Mouse (Mus musculus) MEL (cell line): ENCODE data around the gene Olfr1369-ps1. TPM values are rescaled to one million over a fixed set of nuclear protein-coding genes. Genes with fewer than 3 reads are reported as not detected.

Experiments
- DNase-seq: peaks from one replicate; pipeline ENCODE4 v3.0.0; 2011; ENCODE audit warnings: low read depth, low spot score
- H3K27ac ChIP-seq: 2 replicates; pipeline ENCODE4 v1.5.1; 2012; ENCODE audit warnings: low read depth, mild to moderate bottlenecking, control low read depth, low read length, moderate library complexity; ENCODE audit not compliant: control insufficient read depth
- H3K27me3 ChIP-seq, 2 experiments: fragments of 150-350 bp in 1 of 2; sonication (generic) in 1 of 2; 2 replicates each; pipeline ENCODE4 v1.6.1; 2012; ENCODE audit warnings: low read length in 2 of 2, mild to moderate bottlenecking in 2 of 2, improper control_type of control experiment in 1 of 2, moderate library complexity in 1 of 2; ENCODE audit not compliant: insufficient read depth in 2 of 2, control insufficient read depth in 1 of 2
- H3K36me3 ChIP-seq, 2 experiments: 2 replicates each; pipeline ENCODE4 v1.6.1; 2012 to 2014; ENCODE audit warnings: low read length in 2 of 2, improper control_type of control experiment in 1 of 2, inconsistent platforms in 1 of 2, mild to moderate bottlenecking in 1 of 2; ENCODE audit not compliant: insufficient read depth in 2 of 2, control insufficient read depth in 1 of 2
- H3K4me1 ChIP-seq, 2 experiments: fragments of 150-350 bp in 1 of 2; sonication (generic) in 1 of 2; 2 replicates each; pipeline ENCODE4 v1.6.1; 2012; ENCODE audit warnings: low read length in 2 of 2, improper control_type of control experiment in 1 of 2, mild to moderate bottlenecking in 1 of 2; ENCODE audit not compliant: insufficient read depth in 2 of 2, control insufficient read depth in 1 of 2
- H3K4me3 ChIP-seq, 2 experiments: fragments of 150-350 bp in 1 of 2; sonication (generic) in 1 of 2; 2 replicates each; pipeline ENCODE4 v1.5.1; 2012; ENCODE audit warnings: low read depth in 2 of 2, low read length in 2 of 2, mild to moderate bottlenecking in 2 of 2, moderate library complexity in 2 of 2, control low read depth in 1 of 2, improper control_type of control experiment in 1 of 2; ENCODE audit not compliant: control insufficient read depth in 1 of 2, insufficient read depth in 1 of 2
- H3K79me2 ChIP-seq: 2 replicates; pipeline ENCODE4 v1.6.1; 2012; ENCODE audit warnings: mild to moderate bottlenecking, low read length, moderate library complexity; ENCODE audit not compliant: control insufficient read depth, poor library complexity, insufficient read depth
- H3K9ac ChIP-seq: 2 replicates; pipeline ENCODE4 v1.6.1; 2012; ENCODE audit warnings: low read depth, mild to moderate bottlenecking, control low read depth, low read length, moderate library complexity; ENCODE audit not compliant: control insufficient read depth, poor library complexity, severe bottlenecking
- H3K9me3 ChIP-seq: fragments of 150-350 bp; sonication (generic); replicated peaks from 2 replicates; pipeline ENCODE4 v1.6.1; 2012; ENCODE audit warnings: mild to moderate bottlenecking, low read length, improper control_type of control experiment, moderate library complexity; ENCODE audit not compliant: insufficient read depth
- ELF1 ChIP-seq: IDR thresholded peaks from 2 replicates; pipeline ENCODE4 v1.6.1; 2014; ENCODE audit warnings: low read depth, mild to moderate bottlenecking, inconsistent platforms, low read length, improper control_type of control experiment, moderate library complexity
- EP300 ChIP-seq, 2 experiments: IDR thresholded peaks; 2 replicates each; pipeline ENCODE4 v1.6.1; 2011; ENCODE audit warnings: improper control_type of control experiment in 2 of 2, low read length in 2 of 2, low read depth in 1 of 2, mild to moderate bottlenecking in 1 of 2
- GATA1 ChIP-seq: IDR thresholded peaks from 2 replicates; pipeline ENCODE4 v1.6.1; 2011; ENCODE audit warnings: low read depth, low read length, improper control_type of control experiment
- HCFC1 ChIP-seq: IDR thresholded peaks from 2 replicates; pipeline ENCODE4 v1.6.1; 2012; ENCODE audit warnings: low read depth, mild to moderate bottlenecking, inconsistent platforms, low read length, improper control_type of control experiment, moderate library complexity
- KAT2A ChIP-seq: conservative IDR thresholded peaks from 2 replicates; pipeline ENCODE4 v1.6.1; 2012; ENCODE audit warnings: low read depth, low read length, improper control_type of control experiment, inconsistent platforms
- MEF2A ChIP-seq: IDR thresholded peaks from 2 replicates; pipeline ENCODE4 v1.6.1; 2014; ENCODE audit warnings: low read depth, mild to moderate bottlenecking, inconsistent platforms, low read length, improper control_type of control experiment; ENCODE audit not compliant: poor library complexity, insufficient replicate concordance, severe bottlenecking; ENCODE audit errors: extremely low read depth
- MXI1 ChIP-seq: IDR thresholded peaks from 2 replicates; pipeline ENCODE4 v1.6.1; 2011; ENCODE audit warnings: mild to moderate bottlenecking, low read depth, low read length, improper control_type of control experiment
- MYB ChIP-seq: IDR thresholded peaks from 2 replicates; pipeline ENCODE4 v1.6.1; 2011; ENCODE audit warnings: mild to moderate bottlenecking, low read depth, low read length, improper control_type of control experiment
- MYC ChIP-seq: IDR thresholded peaks from 2 replicates; pipeline ENCODE4 v1.6.1; 2011; ENCODE audit warnings: low read depth, mild to moderate bottlenecking, low read length, improper control_type of control experiment, moderate library complexity
- NELFE ChIP-seq: IDR thresholded peaks from 2 replicates; pipeline ENCODE4 v1.6.1; 2011; ENCODE audit warnings: low read depth, low read length, improper control_type of control experiment
- NRF1 ChIP-seq: IDR thresholded peaks from 2 replicates; pipeline ENCODE4 v1.6.1; 2014; ENCODE audit warnings: low read depth, mild to moderate bottlenecking, inconsistent platforms, low read length, improper control_type of control experiment, moderate library complexity; ENCODE audit not compliant: poor library complexity, insufficient read depth, severe bottlenecking
- POLR2AphosphoS2 ChIP-seq: IDR thresholded peaks from 2 replicates; pipeline ENCODE4 v1.6.1; 2011; ENCODE audit warnings: low read length, improper control_type of control experiment
- RCOR1 ChIP-seq: IDR thresholded peaks from 2 replicates; pipeline ENCODE4 v1.6.1; 2012; ENCODE audit warnings: low read depth, mild to moderate bottlenecking, inconsistent platforms, low read length, improper control_type of control experiment
- SIN3A ChIP-seq: IDR thresholded peaks from 2 replicates; pipeline ENCODE4 v1.6.1; 2012; ENCODE audit warnings: low read length, improper control_type of control experiment, inconsistent platforms
- SMC3 ChIP-seq: IDR thresholded peaks from 2 replicates; pipeline ENCODE4 v1.6.1; 2011; ENCODE audit warnings: low read depth, low read length, improper control_type of control experiment
- TBP ChIP-seq: IDR thresholded peaks from 2 replicates; pipeline ENCODE4 v1.8.0; 2011; ENCODE audit warnings: low read depth, low read length, improper control_type of control experiment
- TCF12 ChIP-seq: IDR thresholded peaks from 2 replicates; pipeline ENCODE4 v1.6.1; 2014; ENCODE audit warnings: low read depth, mild to moderate bottlenecking, inconsistent platforms, low read length, improper control_type of control experiment, moderate library complexity
- UBTF ChIP-seq: IDR thresholded peaks from 2 replicates; pipeline ENCODE4 v1.6.1; 2012; ENCODE audit warnings: low read depth, mild to moderate bottlenecking, inconsistent platforms, low read length, improper control_type of control experiment, moderate library complexity, borderline replicate concordance; ENCODE audit not compliant: insufficient read depth
- USF1 ChIP-seq: IDR thresholded peaks from 2 replicates; pipeline ENCODE4 v1.6.1; 2014; ENCODE audit warnings: low read depth, mild to moderate bottlenecking, inconsistent platforms, low read length, improper control_type of control experiment, moderate library complexity
- USF2 ChIP-seq, 2 experiments: IDR thresholded peaks; 2 replicates each; pipeline ENCODE4 v1.6.1; 2011 to 2012; ENCODE audit warnings: improper control_type of control experiment in 2 of 2, low read length in 2 of 2, borderline replicate concordance in 1 of 2, inconsistent platforms in 1 of 2, low read depth in 1 of 2, mild to moderate bottlenecking in 1 of 2; ENCODE audit not compliant: insufficient read depth in 1 of 2
- ZC3H11A ChIP-seq: IDR thresholded peaks from 2 replicates; pipeline ENCODE4 v1.6.1; 2012; ENCODE audit warnings: low read depth, mild to moderate bottlenecking, inconsistent platforms, low read length, improper control_type of control experiment
- ZKSCAN1 ChIP-seq: IDR thresholded peaks from 2 replicates; pipeline ENCODE4 v1.6.1; 2012; ENCODE audit warnings: low read depth, mild to moderate bottlenecking, inconsistent platforms, low read length, improper control_type of control experiment, moderate library complexity
- ZMIZ1 ChIP-seq: IDR thresholded peaks from 2 replicates; pipeline ENCODE4 v1.6.1; 2012; ENCODE audit warnings: low read depth, mild to moderate bottlenecking, inconsistent platforms, low read length, improper control_type of control experiment, moderate library complexity
- polyA plus RNA-seq, 2 experiments: library from polyadenylated mRNA; stranded (reverse) in 1 of 2; unstranded in 1 of 2; fragments of >175 nt in 1 of 2; fragments of >200 nt in 1 of 2; gene quantifications; 2 replicates each; pipeline versions ENCODE4 v1.2.1 to v1.2.4; 2012; ENCODE audit warnings: low replicate concordance in 2 of 2, low read depth in 1 of 2; ENCODE audit not compliant: insufficient read length in 2 of 2, insufficient read depth in 1 of 2, missing spikeins in 1 of 2
- total RNA-seq: library from RNA; depleted of rRNA; stranded (reverse); fragments of 300-350 nt; gene quantifications from 2 replicates; pipeline ENCODE4 v1.2.3, GENCODE M21; 2012

Gene Olfr1369-ps1
- total and polyA plus RNA-seq, 3 experiments, result 0.74 TPM; not detected in 2

- peaks cover 0 to 7% of the 10 kb centered on the region in 2 experiments; a peak in 2 of 4 replicates for H3K36me3 ChIP-seq
- no peak overlapping the region for H3K27ac ChIP-seq
- H3K9me3 ChIP-seq, result no peaks in the 10 kb centered on the region
- no peaks in the 10 kb centered on the region for H3K79me2 ChIP-seq
- H3K4me3 ChIP-seq, result peak overlapping the region; percentile 69 to 76
- H3K27me3 ChIP-seq, result no peaks in the 10 kb centered on the region
- DNase-seq, result no peak
- TF ChIP-seq ZC3H11A (no peak), KAT2A (no peak), USF1 (no peak), UBTF (no peak), ELF1 (no peak), NELFE (no peak), SMC3 (no peak), ZKSCAN1 (no peak), HCFC1 (no peak), TCF12 (no peak)
- H3K4me1 ChIP-seq, result peaks cover 0 to 7% of the 10 kb centered on the region in 2 experiments; a peak in 1 of 4 replicates
- peak overlapping the region; percentile 63 for H3K9ac ChIP-seq
Measured at GRCm38 (mm10) chr13:21167910-21168300, 56.6 kb downstream of the Olfr1369-ps1 start.

- TF ChIP-seq ZMIZ1, result no peak
- TF ChIP-seq SMC3, result no peak
- no peak for TF ChIP-seq MYB
- no peak for TF ChIP-seq ELF1
- TF ChIP-seq POLR2AphosphoS2, result no peak
- no peak for TF ChIP-seq GATA1
- no peak for TF ChIP-seq NRF1
- TF ChIP-seq MXI1, result no peak
- TF ChIP-seq USF2 (IDR thresholded peaks at IDR 0.05; ENCODE audit: borderline replicate concordance in 1 of 2, insufficient read depth in 1 of 2, low read depth in 1 of 2, low read length in 2 of 2), result no peak
- TF ChIP-seq TBP, result no peak
- TF ChIP-seq MYC, result no peak
- no peak for TF ChIP-seq HCFC1
- no peak for TF ChIP-seq SIN3A
- no peak for TF ChIP-seq EP300 (IDR thresholded peaks at IDR 0.05; ENCODE audit: low read depth in 1 of 2, low read length in 2 of 2)
- TF ChIP-seq MEF2A, result no peak
- no peak for TF ChIP-seq RCOR1
- DNase-seq, result peak; percentile 86
- peak overlapping the region; percentile 69 to 76 for H3K4me3 ChIP-seq
- peak overlapping the region; percentile 63 for H3K9ac ChIP-seq
- H3K79me2 ChIP-seq, result no peaks in the 10 kb centered on the region
- no peak overlapping the region; the same call in 1 of the 2 replicates for H3K27ac ChIP-seq
- H3K4me1 ChIP-seq, result peaks cover 0 to 7% of the 10 kb centered on the region in 2 experiments; a peak in 1 of 4 replicates
- no peaks in the 10 kb centered on the region for H3K27me3 ChIP-seq
- peaks cover 0 to 7% of the 10 kb centered on the region in 2 experiments; a peak in 2 of 4 replicates for H3K36me3 ChIP-seq
- H3K9me3 ChIP-seq, result no peaks in the 10 kb centered on the region
Measured at GRCm38 (mm10) chr13:21168371-21169011, 57.2 kb downstream of the Olfr1369-ps1 start.
